Mouse (Mus musculus) frontal cortex, postnatal 10 days (tissue): Measurements from ENCODE around the gene Amph.
A peak's percentile ranks its signal among the peaks of the same experiment; 100 is the strongest.

Experiments
- DNase-seq, 2 experiments: peaks; one replicate each; pipeline ENCODE4 v3.0.0; 2022; ENCODE audit warnings: low spot score in 2 of 2, mixed read lengths in 1 of 2

The Amph gene

DNA sequence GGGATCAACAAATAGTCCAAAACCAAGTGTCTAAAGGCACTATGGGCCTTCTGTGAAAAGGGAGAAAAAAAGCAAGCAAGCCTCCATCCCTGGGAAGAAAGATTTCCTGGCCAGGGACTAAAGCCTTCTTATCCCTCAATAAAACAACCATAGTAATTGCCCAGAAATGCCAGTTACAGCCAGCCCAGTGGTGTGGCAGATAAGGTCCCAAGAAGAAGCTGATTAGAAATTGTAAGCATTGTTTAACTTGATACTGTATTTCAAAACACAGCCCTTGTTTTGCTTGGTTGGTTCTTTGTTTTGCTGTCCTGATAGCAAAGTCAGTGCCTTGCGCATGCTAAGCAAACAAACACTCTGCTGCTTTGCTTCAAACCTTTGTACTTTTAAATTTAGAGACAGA lies 191.8 kb downstream of the Amph start:
- no peak for DNase-seq

DNA sequence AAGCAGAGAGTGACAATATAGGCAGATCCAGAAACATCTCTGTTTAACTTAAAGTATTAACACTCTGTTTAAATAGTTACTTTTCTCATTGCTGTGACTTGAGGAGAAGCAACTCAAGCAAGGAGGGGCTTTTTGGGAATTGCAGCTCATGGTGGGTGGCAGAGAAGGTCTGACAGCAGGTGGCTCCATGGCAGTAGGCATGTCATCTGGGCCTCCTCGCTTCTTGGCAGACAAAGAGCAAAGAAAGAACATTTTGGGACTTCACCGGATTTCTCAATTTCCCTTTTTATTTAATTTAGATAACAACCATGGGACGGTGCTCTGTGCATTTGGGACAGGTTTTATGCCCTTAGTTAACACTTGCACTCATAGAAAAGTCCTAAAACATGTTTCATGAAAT lies 195.8 kb downstream of the Amph start:
- no peak for DNase-seq

DNA sequence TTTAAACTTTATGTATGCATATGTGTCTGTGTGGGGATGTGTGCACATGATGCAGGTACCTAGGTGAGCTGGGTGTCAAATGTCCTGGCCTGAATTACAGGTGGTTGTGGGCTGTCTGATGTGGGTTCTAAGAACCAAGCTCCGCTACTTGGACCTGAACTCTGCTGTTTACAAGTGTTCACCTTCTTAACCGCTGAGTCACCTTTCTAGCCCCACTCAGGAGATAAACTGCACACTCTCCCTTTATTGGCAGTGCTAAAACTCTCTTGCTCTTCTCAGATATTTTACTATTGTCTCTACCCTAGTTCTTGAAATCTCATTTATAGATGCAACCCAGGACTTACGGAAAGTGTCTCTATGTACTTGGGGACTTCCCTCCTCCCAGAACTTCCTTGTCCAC lies 199.5 kb downstream of the Amph start:
- no peak for DNase-seq

DNA sequence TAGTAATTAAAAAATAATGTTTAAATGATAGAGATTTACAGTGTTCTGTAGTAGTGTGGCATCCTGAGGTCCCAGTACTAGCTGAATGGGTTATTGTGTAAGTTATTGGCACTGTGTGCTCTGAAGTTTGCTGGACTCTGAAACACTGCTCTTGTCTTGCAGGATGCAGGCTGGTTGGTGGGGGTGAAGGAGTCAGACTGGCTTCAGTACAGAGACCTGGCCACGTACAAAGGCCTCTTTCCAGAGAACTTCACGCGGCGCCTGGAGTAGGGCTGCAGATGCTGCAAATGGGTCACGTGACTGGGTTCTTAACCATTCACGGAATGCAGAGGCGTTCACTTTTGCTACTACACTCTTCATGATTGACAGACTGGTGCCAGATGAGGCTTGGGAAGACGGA lies 201.6 kb downstream of the Amph start:
- no peak for DNase-seq

DNA sequence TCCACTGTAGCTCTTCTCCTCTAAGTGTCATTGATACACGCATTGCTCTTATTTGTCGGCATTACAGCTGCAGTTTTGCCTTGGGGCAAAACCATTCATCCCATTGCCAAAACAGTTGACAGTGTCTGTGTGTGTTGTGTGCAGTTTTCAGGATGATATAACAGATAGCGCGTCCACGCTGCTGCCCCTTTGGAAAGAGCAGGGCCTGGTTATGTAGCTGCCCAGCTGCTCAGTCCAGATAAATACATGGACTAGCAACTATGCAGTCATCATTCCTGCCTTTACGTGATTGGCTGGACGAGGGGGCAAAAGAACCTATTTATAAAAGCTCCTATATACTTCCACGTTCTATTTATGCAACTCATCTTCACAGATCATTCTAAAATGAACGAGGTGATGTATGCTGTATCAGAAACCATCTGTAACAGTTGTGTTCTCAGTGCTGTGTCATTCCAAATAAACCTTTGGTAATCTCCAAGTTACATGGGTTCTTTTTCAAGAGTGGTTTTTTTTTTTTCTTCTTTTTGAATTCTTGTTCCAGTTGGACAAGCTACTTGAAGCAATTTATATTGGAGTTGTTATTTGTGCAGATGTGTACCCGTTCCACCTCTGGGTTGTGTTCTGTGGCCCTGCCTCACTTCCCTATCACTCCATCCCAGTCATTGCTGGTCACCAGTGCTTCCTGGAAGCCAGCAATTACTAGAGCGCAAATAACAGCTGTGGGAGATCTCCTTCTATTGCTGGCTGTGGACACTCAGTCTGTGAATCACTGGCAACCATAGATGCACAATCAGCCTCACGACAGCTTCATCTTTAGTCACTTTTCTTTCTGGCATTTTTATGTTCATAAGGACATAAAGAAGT lies 202.7 kb downstream of the Amph start:
- no peak for DNase-seq

DNA sequence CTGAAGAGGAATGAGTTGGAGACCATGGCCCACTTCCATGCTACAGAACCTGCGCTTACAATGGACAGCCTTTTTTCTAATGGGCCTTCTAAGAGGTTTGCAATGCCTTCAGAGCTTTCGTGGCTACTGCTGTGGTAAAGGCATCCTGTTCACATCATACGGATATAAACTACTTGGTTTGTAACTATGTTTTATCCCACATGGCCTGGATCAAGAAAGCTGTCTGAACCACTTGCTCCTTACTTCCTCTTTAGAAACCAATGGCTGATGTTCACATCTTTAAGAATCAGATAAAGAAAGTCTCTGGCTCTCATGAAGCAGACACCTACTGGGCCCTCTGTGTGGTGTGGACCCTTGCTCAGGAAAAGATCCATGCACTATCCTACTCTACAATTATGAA lies 204.1 kb downstream of the Amph start:
- DNase-seq: no peak

DNA sequence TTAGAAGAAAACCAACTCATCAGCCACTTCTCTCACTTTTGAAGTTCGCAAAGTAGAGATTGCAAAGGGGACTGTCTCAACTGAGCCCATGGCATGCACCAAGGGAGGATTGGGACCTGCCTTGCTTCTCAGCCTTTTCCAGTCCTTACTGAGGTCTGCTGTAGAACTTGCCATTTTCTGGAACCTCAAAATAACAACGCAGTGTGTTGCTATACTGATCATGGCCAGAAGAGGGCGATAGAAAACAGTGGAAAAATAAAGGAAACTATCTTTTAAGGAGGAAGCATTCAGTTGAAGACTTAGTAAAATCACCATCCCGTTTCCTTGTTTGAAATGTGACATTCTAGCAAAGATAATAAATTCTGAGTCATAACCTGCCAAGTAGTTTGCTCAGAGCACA lies 210.5 kb downstream of the Amph start:
- DNase-seq: peak in 1 of 2 experiments; percentile 47

DNA sequence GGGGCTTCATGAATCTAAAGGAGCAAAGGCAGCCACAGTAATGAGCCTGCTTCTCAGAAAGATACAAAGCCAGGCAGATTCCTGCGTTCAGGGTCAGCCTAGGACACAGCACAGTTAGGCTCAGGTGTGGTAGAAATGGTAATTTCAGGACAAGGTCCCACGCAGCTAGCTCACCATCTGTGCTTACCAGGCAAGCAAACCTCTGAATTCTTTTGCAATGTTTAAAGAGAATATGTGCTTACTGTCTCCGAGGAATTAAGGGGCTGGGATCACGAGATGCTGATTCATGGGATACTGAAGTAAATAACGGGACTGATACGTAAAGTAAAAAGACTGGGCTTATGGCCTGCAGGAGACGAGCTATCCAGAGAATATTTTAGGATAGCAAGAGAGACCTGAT lies 212.6 kb downstream of the Amph start:
- DNase-seq: no peak

DNA sequence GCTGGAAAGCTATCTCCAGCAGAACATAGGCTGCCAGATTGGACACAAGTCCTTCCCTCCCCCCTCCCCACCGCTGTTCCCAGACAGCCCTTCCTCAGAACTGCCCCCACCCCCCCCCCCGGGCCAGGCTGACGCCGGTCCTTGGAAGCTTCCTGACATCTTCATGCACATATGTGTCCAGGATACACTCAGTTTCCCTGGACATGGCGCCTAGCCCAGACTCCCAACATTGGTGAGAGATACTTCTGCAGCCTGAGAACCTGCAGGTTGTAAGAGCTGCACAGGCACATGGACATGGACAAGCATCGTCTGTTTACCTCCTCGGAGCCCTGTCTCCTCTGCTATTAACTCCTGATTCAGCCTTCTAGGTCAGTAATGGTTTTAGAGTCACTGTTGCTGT lies 213.1 kb downstream of the Amph start:
- no peak for DNase-seq

DNA sequence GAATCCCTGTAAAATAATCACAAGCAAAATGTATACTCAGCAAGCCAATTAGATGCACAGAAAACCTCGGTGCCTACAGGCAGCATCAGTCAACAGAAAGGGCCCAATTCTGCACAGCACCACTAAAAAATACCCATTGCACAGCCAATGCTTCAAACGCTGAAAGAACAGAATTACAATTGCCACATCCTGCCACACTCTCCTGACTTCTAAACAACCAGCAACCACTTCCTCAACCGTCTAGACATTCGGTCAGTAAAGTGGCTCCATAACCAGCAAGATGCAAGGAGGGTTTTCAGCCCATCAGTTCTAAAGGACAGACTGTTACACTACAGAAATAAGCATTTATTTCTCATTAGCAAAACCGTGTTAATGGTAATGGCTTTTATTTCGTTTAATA lies 214.1 kb downstream of the Amph start:
- DNase-seq: no peak

DNA sequence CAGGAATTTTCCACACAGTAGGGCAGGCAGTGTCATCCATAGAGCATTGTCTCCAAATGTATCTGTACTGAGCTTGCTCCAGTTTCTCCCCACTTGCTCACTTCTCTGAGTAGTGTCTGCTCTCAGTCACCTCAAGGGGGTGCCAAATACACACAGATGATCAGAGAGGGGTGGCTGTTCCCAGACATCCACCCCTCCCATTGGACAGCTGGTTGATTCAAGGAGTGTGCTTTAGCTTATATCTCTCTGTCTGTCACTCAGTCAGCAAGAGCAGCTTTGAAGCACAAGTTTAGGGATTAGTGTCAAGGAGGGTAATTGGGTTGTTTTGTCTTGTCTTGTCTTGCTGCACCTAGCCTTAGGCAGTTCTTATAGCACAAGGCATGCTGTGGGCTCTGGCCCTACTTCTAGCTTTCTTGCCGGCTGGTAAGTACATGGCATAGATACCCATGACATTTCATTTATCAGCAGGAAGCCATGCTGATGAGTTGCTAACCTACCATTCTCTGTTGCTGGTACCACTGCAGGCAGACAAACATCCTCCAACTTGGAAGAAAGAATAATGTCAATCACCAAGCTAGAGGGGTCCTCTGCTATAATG lies 229.8 kb downstream of the Amph start:
- peak; percentile 19 to 25 for DNase-seq

DNA sequence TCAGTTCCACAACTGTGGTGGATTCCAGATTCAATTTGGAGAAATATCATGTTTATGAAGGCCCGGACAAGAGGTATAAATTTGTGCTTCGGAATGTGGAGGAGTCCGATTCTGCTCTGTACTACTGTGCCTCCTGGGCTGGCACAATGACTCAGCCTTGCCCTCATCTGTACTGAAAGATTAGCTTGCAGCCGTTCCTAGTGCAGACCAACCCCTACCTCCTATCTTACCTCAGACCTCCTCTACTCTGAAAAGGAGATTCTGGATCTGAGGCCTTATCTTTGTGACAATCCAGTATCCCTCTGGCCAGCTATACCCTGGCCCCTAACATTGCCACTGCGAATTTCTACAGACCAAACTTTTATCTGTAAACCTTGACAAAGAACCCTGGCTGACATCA lies 230.3 kb downstream of the Amph start:
- DNase-seq: no peak

DNA sequence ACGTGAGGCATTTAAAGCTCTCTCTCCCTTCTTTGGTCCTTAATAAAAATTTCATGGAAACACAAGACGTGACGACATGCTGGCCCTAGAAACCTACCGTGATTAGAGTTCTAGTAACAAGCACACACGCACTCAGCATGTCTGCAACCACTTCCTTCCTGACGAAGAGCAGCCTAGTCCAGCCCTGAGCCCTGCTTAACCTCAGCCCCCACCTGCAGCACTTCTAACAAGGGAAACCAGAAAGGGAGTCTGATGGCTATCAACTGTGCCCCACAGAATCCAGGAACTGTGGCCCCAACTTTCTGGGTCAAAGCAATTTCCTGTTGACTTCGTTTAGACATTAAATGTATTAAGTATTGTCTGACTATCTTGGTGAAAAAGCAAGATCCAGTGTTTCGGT lies 234.3 kb downstream of the Amph start:
- no peak for DNase-seq

DNA sequence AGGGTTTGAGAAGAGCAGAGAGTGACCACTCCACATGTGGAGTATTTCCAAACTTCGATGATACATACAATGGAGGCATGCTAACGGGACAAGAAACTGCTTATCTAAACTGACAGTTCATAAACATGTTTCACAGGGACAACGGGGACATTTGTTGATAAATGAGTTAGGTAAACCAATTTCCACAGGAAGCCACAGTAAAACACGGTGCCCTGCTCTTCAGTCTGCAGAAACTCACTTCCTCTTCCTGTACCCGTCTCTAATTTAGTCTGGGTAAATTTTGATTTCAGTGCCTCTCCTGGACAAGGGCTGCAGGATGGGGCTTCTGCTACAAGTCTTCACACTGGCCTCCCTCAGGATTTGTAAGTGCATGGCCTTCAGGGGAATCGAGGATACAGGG lies 242.0 kb downstream of the Amph start:
- DNase-seq: no peak

DNA sequence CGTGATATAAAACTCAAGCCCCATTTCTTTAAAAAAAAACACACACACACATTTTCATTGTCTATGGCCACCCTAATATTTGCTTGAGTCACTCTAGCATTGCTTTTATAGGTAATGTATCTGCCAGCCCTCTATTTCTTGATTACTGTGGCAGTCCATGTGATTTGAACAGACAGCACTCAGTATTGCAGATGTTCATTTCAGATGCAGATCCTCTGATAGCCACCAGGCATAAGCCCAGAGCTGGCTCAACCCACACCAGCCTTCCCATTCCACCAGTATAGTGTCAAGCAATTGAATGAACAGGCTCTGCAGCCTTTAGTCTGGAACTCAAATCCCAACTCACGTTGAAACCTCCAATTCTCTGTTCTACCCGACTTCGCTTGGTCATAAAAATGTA lies 246.8 kb downstream of the Amph start:
- no peak for DNase-seq

DNA sequence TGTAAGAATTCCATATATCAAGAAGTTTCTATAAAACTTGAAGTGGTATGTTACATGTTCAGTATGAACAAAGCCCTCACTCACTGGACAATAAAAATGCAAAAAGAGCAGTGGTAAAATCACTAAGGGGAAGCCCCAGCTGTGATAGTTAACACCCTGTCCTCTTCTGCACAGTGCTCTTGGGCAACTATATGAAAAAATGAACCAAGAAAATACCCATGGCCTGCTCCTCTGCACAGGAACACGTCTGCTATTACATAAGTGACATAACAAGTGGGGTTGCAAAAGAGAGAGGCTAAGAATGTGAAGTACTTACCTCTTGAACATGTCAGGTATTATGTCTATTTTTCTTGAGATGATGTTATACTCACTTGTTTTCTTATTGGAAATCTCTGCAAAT lies 247.5 kb downstream of the Amph start:
- DNase-seq: no peak
